Mouse (Mus musculus) layer of hippocampus, adult 2 months (tissue): ENCODE data around the gene Med10. TPM values are rescaled to one million over a fixed set of nuclear protein-coding genes. Genes with fewer than 3 reads are reported as not detected.

ENCODE experiments used
- DNase-seq, 2 experiments: peaks; one replicate each; pipeline ENCODE4 v3.0.0; 2022; ENCODE audit warnings: low spot score in 2 of 2
- H3K27ac ChIP-seq: fragments of 200-600 bp; 2 replicates; pipeline ENCODE4 v1.8.1; 2022
- H3K4me3 ChIP-seq: fragments of 200-600 bp; 2 replicates; pipeline ENCODE4 v1.8.1; 2022; ENCODE audit warnings: mild to moderate bottlenecking
- CTCF ChIP-seq: fragments of 200-600 bp; conservative IDR thresholded peaks from 2 replicates; pipeline ENCODE4 v1.8.1; 2022; ENCODE audit warnings: antibody characterized with exemption, mild to moderate bottlenecking, moderate library complexity
- total RNA-seq, 2 experiments: library from RNA; stranded (reverse); gene quantifications; 2 replicates each; pipeline ENCODE4 v1.2.3; 2021

Med10 gene
- total RNA-seq, 2 experiments from 2014 or later = 58.0 to 61.4 TPM

- no peak overlapping the region for H3K27ac ChIP-seq
- TF ChIP-seq CTCF = no peak
Observed at GRCm38 (mm10) chr13:69852313-69852712, 50.1 kb downstream of the Med10 start.

GRCm38 (mm10) chr13:69853425-69854043, 51.3 kb downstream of the Med10 start:
- no peak for TF ChIP-seq CTCF
- H3K4me3 ChIP-seq = no peak overlapping the region
- DNase-seq = no peak
- H3K27ac ChIP-seq = no peak overlapping the region

More at GRCm38 (mm10) chr13:69852313-69852712, 50.1 kb downstream of the Med10 start:
- H3K4me3 ChIP-seq = no peak overlapping the region
- no peak for DNase-seq

GRCm38 (mm10) chr13:69855941-69856340, 53.7 kb downstream of the Med10 start:
- no peak overlapping the region for H3K27ac ChIP-seq
- no peak overlapping the region for H3K4me3 ChIP-seq
- TF ChIP-seq CTCF = no peak
- no peak for DNase-seq

- no peak for DNase-seq
- Histone ChIP-seq H3K4me3 (no peak overlapping the region), H3K27ac (no peak overlapping the region)
- no peak for TF ChIP-seq CTCF
Observed at GRCm38 (mm10) chr13:69862276-69862675, 60.1 kb downstream of the Med10 start.

GRCm38 (mm10) chr13:69864911-69865310, 62.7 kb downstream of the Med10 start:
- no peak for TF ChIP-seq CTCF
- Histone ChIP-seq H3K4me3 (no peak overlapping the region), H3K27ac (no peak overlapping the region)
- DNase-seq = peak in 1 of 2 experiments; percentile 32

Other genes starting within 250 kb of the Med10 start
- gene Srd5a1, start 191.0 kb upstream of the Med10 start, total RNA-seq = 1 to 10 TPM; 8.2 to 8.6 TPM
- gene Ube2ql1, start 62.5 kb upstream of the Med10 start, total RNA-seq = 100 to 1,000 TPM; 187 to 203 TPM